Mouse (Mus musculus) CH12.LX (cell line): Measurements from ENCODE around the gene Ikzf4. TPM values are rescaled to one million over a fixed set of nuclear protein-coding genes. Genes with fewer than 3 reads are reported as not detected.

Source experiments
- DNase-seq: peaks from one replicate; pipeline ENCODE4 v3.0.0-alpha.2; 2013; ENCODE audit errors: extremely low read depth
- H3K27ac ChIP-seq: 2 replicates; pipeline ENCODE4 v1.5.1; 2012; ENCODE audit warnings: low read depth, mild to moderate bottlenecking, control low read depth, moderate library complexity; ENCODE audit not compliant: insufficient read depth
- H3K27me3 ChIP-seq: replicated peaks from 2 replicates; pipeline ENCODE3; 2012; ENCODE audit warnings: inconsistent platforms
- H3K36me3 ChIP-seq, 2 experiments: replicated peaks in 1 of 2; 2 replicates each; pipeline versions ENCODE3 to v1.6.1; 2012; ENCODE audit warnings: inconsistent platforms in 1 of 2, low read length in 1 of 2, mild to moderate bottlenecking in 1 of 2, mixed read lengths in 1 of 2, moderate library complexity in 1 of 2; ENCODE audit not compliant: control insufficient read depth in 1 of 2, insufficient read depth in 1 of 2
- H3K4me1 ChIP-seq, 2 experiments: 2 replicates each; pipeline ENCODE4 v1.6.1; 2012; ENCODE audit warnings: inconsistent platforms in 1 of 2, moderate library complexity in 1 of 2; ENCODE audit not compliant: insufficient read depth in 2 of 2, control insufficient read depth in 1 of 2
- H3K4me2 ChIP-seq: 2 replicates; pipeline ENCODE4 v1.6.1; 2012; ENCODE audit warnings: low read depth, mild to moderate bottlenecking, control low read depth; ENCODE audit not compliant: poor library complexity, insufficient read depth, severe bottlenecking
- H3K4me3 ChIP-seq, 3 experiments: fragments of 150-350 bp in 1 of 3; sonication (generic) in 1 of 3; replicated peaks in 1 of 3; 2 replicates each; pipeline versions ENCODE3 to v1.5.1; 2011 to 2012; ENCODE audit warnings: low read depth in 2 of 3, low read length in 2 of 3, mild to moderate bottlenecking in 2 of 3, moderate library complexity in 2 of 3, control low read depth in 1 of 3, improper control_type of control experiment in 1 of 3, inconsistent platforms in 1 of 3, mixed read lengths in 1 of 3; ENCODE audit not compliant: poor library complexity in 1 of 3
- H3K79me2 ChIP-seq: replicated peaks from 2 replicates; pipeline ENCODE4 v1.6.1; 2012; ENCODE audit warnings: mild to moderate bottlenecking, moderate library complexity; ENCODE audit not compliant: control insufficient read depth, poor library complexity, insufficient read depth, severe bottlenecking; ENCODE audit errors: extremely low read depth
- H3K9ac ChIP-seq: 2 replicates; pipeline ENCODE4 v1.6.1; 2012; ENCODE audit warnings: low read depth, mild to moderate bottlenecking, control low read depth, moderate library complexity; ENCODE audit not compliant: insufficient read depth
- H3K9me3 ChIP-seq: replicated peaks from 2 replicates; pipeline ENCODE3; 2012; ENCODE audit warnings: low read length, inconsistent platforms, mixed read lengths
- BHLHE40 ChIP-seq: IDR thresholded peaks from 2 replicates; pipeline ENCODE4 v1.6.1; 2011; ENCODE audit warnings: mild to moderate bottlenecking, low read depth, low read length, improper control_type of control experiment
- CHD1 ChIP-seq: IDR thresholded peaks from 2 replicates; pipeline ENCODE4 v1.6.1; 2012; ENCODE audit warnings: low read depth, low read length, improper control_type of control experiment, inconsistent platforms
- E2F4 ChIP-seq: IDR thresholded peaks from 2 replicates; pipeline ENCODE4 v1.6.1; 2011; ENCODE audit warnings: low read depth, low read length, improper control_type of control experiment; ENCODE audit not compliant: insufficient replicate concordance
- ELF1 ChIP-seq: IDR thresholded peaks from 2 replicates; pipeline ENCODE4 v1.6.1; 2014; ENCODE audit warnings: low read depth, mild to moderate bottlenecking, inconsistent platforms, low read length, improper control_type of control experiment
- ETS1 ChIP-seq: conservative IDR thresholded peaks from 2 replicates; pipeline ENCODE4 v1.6.1; 2012; ENCODE audit warnings: low read depth, mild to moderate bottlenecking, inconsistent platforms, low read length, improper control_type of control experiment, moderate library complexity
- HCFC1 ChIP-seq: IDR thresholded peaks from 2 replicates; pipeline ENCODE4 v1.6.1; 2012; ENCODE audit warnings: low read depth, mild to moderate bottlenecking, inconsistent platforms, low read length, improper control_type of control experiment
- JUN ChIP-seq: IDR thresholded peaks from 2 replicates; pipeline ENCODE4 v1.6.1; 2011; ENCODE audit warnings: low read depth, mild to moderate bottlenecking, low read length, improper control_type of control experiment, moderate library complexity; ENCODE audit not compliant: insufficient read depth
- KAT2A ChIP-seq: IDR thresholded peaks from 2 replicates; pipeline ENCODE4 v1.6.1; 2012; ENCODE audit warnings: low read length, improper control_type of control experiment, inconsistent platforms; ENCODE audit not compliant: insufficient replicate concordance
- MAFK ChIP-seq: IDR thresholded peaks from 2 replicates; pipeline ENCODE4 v1.6.1; 2011; ENCODE audit warnings: low read length, improper control_type of control experiment; ENCODE audit not compliant: insufficient replicate concordance
- MAX ChIP-seq: IDR thresholded peaks from 2 replicates; pipeline ENCODE4 v1.6.1; 2011; ENCODE audit warnings: low read length, improper control_type of control experiment
- MAZ ChIP-seq: IDR thresholded peaks from 2 replicates; pipeline ENCODE4 v1.6.1; 2012; ENCODE audit warnings: low read depth, mild to moderate bottlenecking, inconsistent platforms, low read length, improper control_type of control experiment, moderate library complexity
- MEF2A ChIP-seq: IDR thresholded peaks from 2 replicates; pipeline ENCODE4 v1.6.1; 2014; ENCODE audit warnings: low read depth, mild to moderate bottlenecking, inconsistent platforms, low read length, improper control_type of control experiment, borderline replicate concordance
- MXI1 ChIP-seq: IDR thresholded peaks from 2 replicates; pipeline ENCODE4 v1.6.1; 2011; ENCODE audit warnings: mild to moderate bottlenecking, low read depth, low read length, improper control_type of control experiment
- MYC ChIP-seq: IDR thresholded peaks from 2 replicates; pipeline ENCODE4 v1.6.1; 2011; ENCODE audit warnings: low read depth, mild to moderate bottlenecking, improper control_type of control experiment, low read length
- NRF1 ChIP-seq: IDR thresholded peaks from 2 replicates; pipeline ENCODE4 v1.6.1; 2014; ENCODE audit warnings: low read depth, mild to moderate bottlenecking, inconsistent platforms, low read length, improper control_type of control experiment, moderate library complexity
- POLR2A ChIP-seq: IDR thresholded peaks from 2 replicates; pipeline ENCODE4 v1.6.1; 2011; ENCODE audit warnings: low read depth, mild to moderate bottlenecking, improper control_type of control experiment, low read length
- SIN3A ChIP-seq: IDR thresholded peaks from 2 replicates; pipeline ENCODE4 v1.6.1; 2012; ENCODE audit warnings: low read length, improper control_type of control experiment, inconsistent platforms
- SMC3 ChIP-seq: IDR thresholded peaks from 2 replicates; pipeline ENCODE4 v1.6.1; 2011; ENCODE audit warnings: low read depth, low read length, improper control_type of control experiment
- TCF12 ChIP-seq: IDR thresholded peaks from 2 replicates; pipeline ENCODE4 v1.6.1; 2014; ENCODE audit warnings: low read depth, mild to moderate bottlenecking, inconsistent platforms, low read length, improper control_type of control experiment
- ZKSCAN1 ChIP-seq: IDR thresholded peaks from 2 replicates; pipeline ENCODE4 v1.6.1; 2012; ENCODE audit warnings: low read depth, inconsistent platforms, low read length, improper control_type of control experiment, borderline replicate concordance
- ZMIZ1 ChIP-seq: IDR thresholded peaks from 2 replicates; pipeline ENCODE4 v1.6.1; 2012; ENCODE audit warnings: low read depth, mild to moderate bottlenecking, inconsistent platforms, low read length, improper control_type of control experiment
- ZNF384 ChIP-seq: IDR thresholded peaks from 2 replicates; pipeline ENCODE4 v1.6.1; 2012; ENCODE audit warnings: low read depth, low read length, improper control_type of control experiment, inconsistent platforms
- dilution Hi-C: fragments of 300-500 bp; cut with MboI; formaldehyde crosslinking; loops from 2 replicates; pipeline ENCODE4 v1.14.3; 2020; ENCODE audit warnings: low sequenced_read_pairs; ENCODE audit not compliant: extremely low pct_unique_long_range_greater_than_20kb, extremely low pct_ligation_motif_present
- in situ Hi-C: fragments of 300-500 bp; cut with MboI; formaldehyde crosslinking; loops from 3 replicates; pipeline ENCODE4 v1.14.3; 2019; ENCODE audit warnings: low sequenced_read_pairs, low pct_ligation_motif_present, low pct_unique_long_range_greater_than_20kb, mixed read lengths
- polyA plus RNA-seq: library from polyadenylated mRNA; unstranded; fragments of >175 nt; gene quantifications from 2 replicates; pipeline ENCODE4 v1.2.1, GENCODE M21; 2012; ENCODE audit warnings: low read depth; ENCODE audit not compliant: insufficient read length
- total RNA-seq, 2 experiments: library from RNA; depleted of rRNA; stranded (reverse); fragments of 300-350 nt in 1 of 2; fragments of >200 nt in 1 of 2; gene quantifications; 2 replicates each; pipeline ENCODE4 v1.2.3; 2012 to 2014

The Ikzf4 gene
- total and polyA plus RNA-seq, 3 experiments, result 0.08 to 1.5 (median 0.09) TPM

DNA sequence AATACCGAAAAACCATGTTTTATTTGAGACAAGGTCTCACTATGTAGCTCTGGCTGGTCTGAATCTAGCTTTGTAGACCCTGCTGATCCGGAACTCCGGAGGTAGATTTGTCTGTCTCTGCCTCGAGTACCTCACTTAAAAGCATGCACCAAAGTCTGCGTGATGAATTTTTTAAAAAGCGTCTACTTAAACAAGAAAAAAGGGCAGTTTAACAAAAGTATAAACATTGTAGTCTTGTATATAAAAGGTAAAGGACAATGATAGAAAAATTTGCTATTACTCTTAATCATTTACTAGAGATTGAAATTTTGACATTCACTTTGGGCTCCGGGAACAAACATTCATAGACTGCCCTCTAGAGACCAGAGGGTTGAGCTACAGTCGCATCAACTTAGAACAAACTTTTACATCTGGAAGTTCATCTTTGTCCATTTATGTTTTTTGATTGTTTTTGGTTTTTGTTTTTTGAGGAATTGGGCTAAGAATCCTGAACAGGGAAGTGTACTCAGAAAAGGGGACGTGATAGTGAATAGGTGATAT is 28.7 kb upstream of the Ikzf4 start (continued):
- TF ChIP-seq ZNF384 (peak; percentile 16; the same call in 1 of the 2 replicates), MYC (no peak)

DNA sequence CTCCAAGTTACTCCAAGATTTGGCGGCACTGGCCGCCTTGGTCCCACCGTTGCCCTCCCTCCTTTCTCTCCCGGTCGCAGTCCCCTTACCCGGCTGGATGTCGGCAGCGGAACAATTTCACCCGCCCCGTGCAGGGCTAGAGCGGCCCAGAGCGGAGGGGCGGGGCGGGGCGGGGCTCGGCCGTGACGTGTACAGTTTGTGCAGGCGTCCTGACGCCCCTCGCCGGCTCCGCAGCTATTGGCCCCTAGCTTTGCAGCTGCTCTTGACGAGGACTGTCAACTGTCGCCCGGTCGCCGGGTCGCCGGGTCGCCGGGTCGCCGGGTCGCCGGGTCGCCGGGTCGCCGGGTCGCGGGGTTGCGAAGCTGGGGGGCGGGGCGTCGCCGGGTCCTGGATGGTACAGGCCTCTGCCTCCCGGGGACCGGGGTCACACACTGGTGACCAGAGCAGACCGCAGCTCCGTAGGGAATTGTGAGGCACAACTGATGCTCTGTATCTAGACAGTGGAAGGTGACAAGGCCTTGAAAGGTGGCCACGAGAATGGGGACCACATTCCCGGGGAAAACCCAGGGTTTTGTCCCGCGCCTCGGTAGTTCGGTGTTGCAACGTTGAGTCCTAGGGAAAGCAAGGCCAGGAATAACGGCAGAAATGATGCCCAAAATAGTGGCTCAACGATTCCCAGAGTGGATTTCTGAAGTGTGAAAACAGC is 28.1 kb upstream of the Ikzf4 start, which contains the start of gene Suox:
Suox (minus strand) TSS at position 311 of the 706 bp plus-strand sequence.
- H3K27me3 ChIP-seq, result peaks cover 3% of the 10 kb centered on the region
- H3K9ac ChIP-seq, result peak within 1 kb of the TSS; percentile 51
- H3K36me3 ChIP-seq, result peaks cover 6 to 17% of the 10 kb centered on the region in 2 experiments
- no peaks in the 10 kb centered on the region for H3K9me3 ChIP-seq
- H3K4me3 ChIP-seq, result peak within 1 kb of the TSS; percentile 58 to 77 (median 71)
- in situ Hi-C loops, result loop anchor here (5.0 kb wide), 1 partner anchor 47 kb away; the partner anchor contains the start of gene Rps26
- TF ChIP-seq MXI1 (peak; percentile 54), ETS1 (no peak), POLR2A (0 out of 2 replicates have a peak, but pooled peaks have one; percentile 33), E2F4 (no peak), ELF1 (0 out of 2 replicates have a peak, but pooled peaks have one; percentile 34), TCF12 (peak; percentile 44), ZMIZ1 (no peak), ZKSCAN1 (no peak), JUN (no peak), BHLHE40 (peak; percentile 36), CHD1 (0 out of 2 replicates have a peak, but pooled peaks have one; percentile 38), MEF2A (0 out of 2 replicates have a peak, but pooled peaks have one; percentile 4), KAT2A (0 out of 2 replicates have a peak, but pooled peaks have one; percentile 54), HCFC1 (peak; percentile 29; the same call in 1 of the 2 replicates), MAX (0 out of 2 replicates have a peak, but pooled peaks have one; percentile 36), MAFK (no peak), SIN3A (peak; percentile 31; the same call in 1 of the 2 replicates), NRF1 (0 out of 2 replicates have a peak, but pooled peaks have one; percentile 14), MAZ (peak; percentile 40; the same call in 1 of the 2 replicates), ZNF384 (no peak), SMC3 (peak; percentile 18; the same call in 1 of the 2 replicates)
- peak; percentile 86 for DNase-seq
- H3K4me2 ChIP-seq, result peak within 1 kb of the TSS; percentile 89
- peak within 1 kb of the TSS; percentile 63; the same call in 1 of the 2 replicates for H3K27ac ChIP-seq
- no peaks in the 10 kb centered on the region for H3K79me2 ChIP-seq
- dilution Hi-C loops, result no loop called here
- peaks cover 16 to 40% of the 10 kb centered on the region in 2 experiments for H3K4me1 ChIP-seq
